Mouse (Mus musculus): ENCODE results near the gene Prkce.
A peak's percentile ranks its signal among the peaks of the same experiment; 100 is the strongest.

Gene Prkce

DNA sequence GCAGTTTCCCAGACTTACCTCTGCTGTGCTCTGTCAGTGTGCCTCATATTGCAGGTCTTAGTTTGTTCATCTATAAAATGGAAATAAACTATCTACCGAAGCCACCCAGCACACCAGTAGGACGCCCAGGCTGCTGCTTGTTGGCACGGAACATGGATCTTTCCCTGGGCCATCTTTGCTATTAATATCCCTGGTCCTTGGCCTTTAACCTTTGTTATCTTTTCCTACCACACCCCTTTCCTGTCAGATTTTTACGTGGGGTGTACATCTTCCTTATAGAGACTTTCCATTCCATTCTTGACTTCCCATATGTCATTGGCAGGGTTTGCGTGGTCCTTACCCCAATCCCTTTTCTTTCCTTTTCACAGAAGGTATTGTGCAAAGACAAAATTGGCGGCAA lies 363.6 kb downstream of the Prkce start:
- no peak for DNase-seq

DNA sequence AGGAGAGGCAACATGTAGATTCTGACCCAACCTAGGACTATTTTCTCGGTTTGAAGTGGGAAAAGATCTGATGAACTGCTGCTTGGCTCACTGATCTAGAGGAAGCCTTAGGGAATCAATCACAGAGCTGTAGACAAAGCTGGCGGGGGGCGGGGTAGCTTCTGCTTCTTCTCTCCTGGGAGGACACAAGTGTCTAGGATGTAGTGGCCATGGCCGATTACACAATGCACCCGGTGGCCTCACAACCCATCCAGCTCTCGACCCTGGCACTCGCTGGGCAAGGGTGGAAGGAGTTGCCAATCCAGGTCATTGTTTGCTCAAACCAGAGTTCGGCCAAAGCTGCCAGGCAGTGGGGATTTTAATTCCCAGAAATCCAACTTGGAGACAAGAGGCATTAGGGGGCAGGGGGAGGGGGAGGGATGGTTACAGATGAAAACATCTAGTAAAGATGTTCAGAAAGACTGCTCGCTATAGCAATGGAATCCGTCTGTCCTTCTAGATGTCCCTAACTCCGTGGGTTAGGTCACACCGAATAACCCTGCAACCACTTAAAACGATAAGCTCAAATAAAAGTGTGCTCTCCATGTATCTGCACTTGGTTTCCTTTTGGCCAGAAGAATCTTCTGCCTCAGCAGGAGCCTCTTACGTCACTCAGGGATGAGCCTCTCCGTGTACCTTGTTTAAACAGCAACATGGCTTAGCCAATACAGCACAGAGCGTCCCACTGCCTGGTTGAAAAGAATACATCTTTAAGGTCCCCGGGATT lies 365.4 kb downstream of the Prkce start:
- DNase-seq: peak; percentile 74 to 83

DNA sequence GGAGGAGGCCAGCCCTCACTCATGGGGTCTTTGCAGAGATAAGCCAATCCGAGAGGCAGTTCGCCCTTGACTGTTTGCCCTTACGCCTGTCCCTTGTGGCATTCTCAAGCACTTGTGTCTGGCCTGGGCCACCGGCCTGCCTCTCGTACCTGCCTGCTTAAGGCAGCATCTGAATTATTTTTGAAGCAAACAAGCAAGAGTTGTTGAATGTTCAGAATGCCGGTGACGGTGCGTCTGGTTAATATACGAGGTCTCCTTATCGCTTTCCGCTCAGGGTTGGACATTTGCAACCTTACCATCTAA lies 365.9 kb downstream of the Prkce start:
- DNase-seq: peak; percentile 37 to 42

DNA sequence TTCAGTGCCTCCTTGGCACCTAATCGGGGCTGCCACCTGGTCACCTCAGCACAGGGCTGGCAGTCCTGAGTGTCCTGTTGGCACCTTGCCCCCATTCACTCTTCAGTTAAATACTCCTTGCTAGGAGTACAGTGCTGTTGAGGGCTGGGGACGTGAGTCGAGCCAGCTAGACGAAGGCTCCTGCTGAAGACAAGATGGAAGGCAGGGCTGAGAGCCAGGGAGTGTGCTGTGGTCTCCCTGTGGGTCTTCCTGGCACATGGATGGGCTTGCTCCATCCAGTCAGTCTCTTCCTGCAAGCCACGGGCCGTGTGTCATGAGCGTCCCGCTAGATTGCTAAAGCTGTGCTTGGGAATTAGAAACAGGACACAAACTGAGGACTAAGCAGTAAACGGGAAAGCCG lies 367.5 kb downstream of the Prkce start:
- peak; percentile 61 to 78 for DNase-seq

DNA sequence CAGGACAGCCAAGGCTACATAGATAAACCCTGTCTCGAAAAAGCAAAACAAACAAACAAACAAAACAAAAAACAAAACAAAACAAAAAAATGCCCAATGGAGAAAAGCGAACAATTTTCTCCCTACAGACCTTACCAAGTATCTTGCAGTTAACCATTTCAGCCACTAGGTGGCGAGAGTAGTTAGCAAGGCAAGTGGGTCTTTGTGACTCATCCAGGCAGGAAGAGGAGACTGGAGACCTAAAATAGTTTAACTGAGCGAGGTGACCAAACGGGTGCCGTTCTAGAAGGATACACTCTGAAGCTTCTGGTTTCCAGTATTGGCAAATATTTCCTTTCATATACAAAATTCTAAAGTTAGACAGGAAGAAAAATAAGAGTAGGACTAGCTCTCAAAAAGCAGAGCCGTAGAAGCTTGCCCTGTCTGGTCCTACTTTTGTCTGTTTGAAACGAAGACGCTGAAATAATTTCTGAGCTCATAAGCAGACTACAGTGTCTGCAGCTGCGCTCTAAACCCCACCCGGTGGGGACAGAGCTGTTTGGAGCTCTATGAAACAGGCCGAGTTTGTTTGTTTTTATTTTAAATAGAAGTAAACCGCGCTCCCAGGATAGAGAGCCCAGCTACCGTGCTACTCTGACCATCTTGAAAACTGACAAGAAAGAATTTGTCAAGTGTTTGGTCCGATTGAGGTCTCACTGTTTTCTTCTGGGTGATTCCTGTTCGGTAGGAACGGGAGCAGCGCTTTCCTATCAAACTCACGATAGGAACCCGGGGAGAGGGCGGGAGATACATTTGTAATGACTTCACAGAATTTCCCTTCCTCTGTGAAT lies 368.5 kb downstream of the Prkce start:
- peak; percentile 73 to 90 for DNase-seq

- no peak for DNase-seq
Observed at GRCm38 (mm10) chr17:86539881-86540430, 372.4 kb downstream of the Prkce start.

DNA sequence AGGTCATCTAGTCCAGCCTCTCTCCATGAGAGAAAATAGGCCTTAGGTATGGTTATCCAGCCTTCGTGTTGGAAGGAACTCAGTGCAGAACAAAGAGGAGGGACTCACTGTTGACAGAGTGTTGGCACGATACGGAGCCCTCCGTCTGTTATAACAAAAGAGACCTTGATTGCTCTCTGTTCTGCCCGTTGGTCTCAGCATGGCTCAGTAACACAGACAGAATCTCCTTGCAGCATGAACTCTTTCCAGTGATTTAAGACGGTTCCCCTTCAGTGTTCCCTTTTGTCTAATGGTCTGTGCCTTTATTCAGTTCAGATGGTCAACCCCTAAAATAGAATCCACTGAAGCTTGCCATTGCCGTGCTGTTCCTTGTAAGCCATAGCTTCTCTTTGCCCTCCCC lies 378.9 kb downstream of the Prkce start:
- no peak for DNase-seq

DNA sequence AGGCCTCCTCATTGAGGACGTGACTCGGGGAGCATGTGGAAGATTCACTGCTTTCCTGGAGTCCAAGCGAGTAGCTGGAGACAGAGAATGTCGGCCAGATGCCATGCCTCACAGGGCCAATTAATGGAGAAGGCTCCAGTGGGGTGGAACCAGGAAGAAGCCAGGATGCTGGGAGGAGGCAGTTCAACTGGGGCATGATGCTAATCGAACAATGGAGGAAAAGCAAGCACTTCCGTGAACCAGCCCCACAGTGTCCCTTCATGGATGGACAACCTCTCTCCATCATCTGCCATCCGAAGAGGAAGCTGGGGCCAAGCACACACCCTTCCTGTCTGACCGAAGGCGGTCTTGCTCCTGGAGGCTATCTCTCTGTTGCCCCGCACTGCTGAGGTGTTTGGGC lies 381.5 kb downstream of the Prkce start:
- peak; percentile 80 to 88 for DNase-seq

- DNase-seq: peak; percentile 59 to 79
Observed at GRCm38 (mm10) chr17:86551561-86551960, 384.0 kb downstream of the Prkce start.

DNA sequence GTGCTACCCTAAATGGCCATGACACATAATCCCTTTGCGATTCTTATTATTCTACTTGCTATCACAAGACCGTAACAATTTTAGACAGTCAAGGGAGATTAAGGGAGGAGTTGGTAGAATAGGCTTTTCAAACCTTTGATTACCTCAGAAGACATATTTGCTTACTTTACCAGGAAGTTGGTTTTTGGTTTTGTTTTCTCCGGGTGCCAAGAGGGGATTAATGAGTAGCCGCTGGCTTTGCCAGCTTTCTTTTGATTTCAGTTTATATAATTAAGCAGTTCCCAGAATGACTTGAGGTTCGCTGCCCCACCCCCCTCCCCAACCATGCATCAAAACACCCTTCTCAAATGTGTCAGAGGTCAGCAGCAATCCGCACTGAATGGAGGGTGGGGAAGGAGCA lies 384.4 kb downstream of the Prkce start:
- peak in 1 of 2 experiments; percentile 67 for DNase-seq

- peak; percentile 50 to 72 for DNase-seq
Observed at GRCm38 (mm10) chr17:86559206-86559891, 391.8 kb downstream of the Prkce start.

DNA sequence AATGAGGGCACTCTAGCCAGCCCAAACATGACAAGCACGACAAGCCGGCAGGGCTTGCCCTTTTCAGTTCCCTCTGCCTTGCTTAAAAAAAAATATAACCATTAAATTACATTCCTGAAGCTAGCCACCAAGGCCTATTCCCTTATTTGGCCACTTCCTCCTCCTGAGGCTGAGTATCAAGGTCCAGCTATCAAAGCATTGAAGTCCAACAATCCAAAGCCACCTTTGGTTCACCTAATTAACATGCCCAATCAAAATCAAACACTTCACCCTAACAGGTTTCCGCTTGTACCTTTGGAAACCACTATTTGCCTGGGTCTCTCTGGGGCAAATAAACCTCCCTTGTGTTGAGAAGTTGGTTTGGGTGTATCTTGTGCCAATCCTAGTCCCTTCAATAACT lies 392.9 kb downstream of the Prkce start:
- no peak for DNase-seq

GRCm38 (mm10) chr17:86570491-86570890 lies 402.9 kb downstream of the Prkce start:
- DNase-seq: no peak

DNA sequence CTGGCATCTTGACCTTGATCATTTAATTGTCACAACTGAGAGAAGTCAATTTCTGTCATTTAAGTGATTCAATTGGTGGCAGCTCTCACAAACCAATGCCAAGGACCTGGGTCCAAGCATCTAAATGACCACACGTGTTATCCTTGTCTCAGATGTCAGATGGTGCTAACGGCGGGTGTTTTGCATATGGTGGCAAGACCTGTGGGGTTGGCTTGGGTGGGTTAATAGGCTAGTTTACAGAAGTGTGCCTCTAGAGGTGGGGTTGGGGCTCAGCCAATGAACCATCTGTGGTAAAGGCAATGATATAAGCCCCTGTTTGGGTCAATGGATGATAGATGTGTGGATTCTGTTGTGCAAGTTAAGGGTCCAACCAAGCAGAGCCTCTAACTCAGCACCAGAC lies 403.7 kb downstream of the Prkce start:
- DNase-seq: no peak

- DNase-seq: no peak
Observed at GRCm38 (mm10) chr17:86572136-86572535, 404.6 kb downstream of the Prkce start.

GRCm38 (mm10) chr17:86572576-86572975 lies 405.0 kb downstream of the Prkce start:
- peak in 1 of 2 experiments; percentile 24 for DNase-seq

- no peak for DNase-seq
Observed at GRCm38 (mm10) chr17:86573596-86574248, 406.1 kb downstream of the Prkce start.

GRCm38 (mm10) chr17:86580724-86581123 lies 413.1 kb downstream of the Prkce start:
- DNase-seq: no peak

- DNase-seq: no peak
Observed at GRCm38 (mm10) chr17:86582341-86582740, 414.8 kb downstream of the Prkce start.

DNA sequence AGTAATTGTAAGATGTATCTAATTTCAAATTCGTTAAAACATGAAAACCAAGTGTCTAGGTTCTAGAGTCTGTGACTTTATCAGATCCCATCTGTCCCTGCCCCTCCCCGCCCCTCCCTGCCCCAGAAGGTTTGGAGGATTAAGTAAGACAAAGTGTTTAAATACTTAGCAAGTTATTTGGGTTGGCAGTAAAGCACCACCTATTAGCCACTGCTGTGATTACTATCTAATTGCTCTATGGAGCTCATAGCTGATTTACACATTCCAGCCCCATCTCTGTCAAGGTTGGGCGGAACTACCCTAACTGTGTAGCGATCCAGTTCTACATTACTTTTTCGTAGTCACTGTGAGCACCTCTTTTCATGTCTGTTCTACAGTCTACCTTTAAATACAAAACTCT lies 418.9 kb downstream of the Prkce start:
- DNase-seq: no peak

GRCm38 (mm10) chr17:86588704-86589449 lies 421.3 kb downstream of the Prkce start:
- no peak for DNase-seq

- DNase-seq: no peak
Observed at GRCm38 (mm10) chr17:86589681-86590080, 422.1 kb downstream of the Prkce start.

All from lung, adult 18-20 months (tissue).